Comparison of ENCODE assay signal across 23 mouse cellular contexts in genomic region chr9:85449493-85449892, GRCm38 (mm10).
"Had no signal": no experiment of that assay in that cellular context is flagged by ENCODE, and none has a peak within 500 bp of the region (broad histone marks: within the 10 kb centered on the region; RNA-seq: fewer than 3 reads in every experiment).

No protein-coding gene starts in this region.

- DNase-seq: kidney, adult 18-20 months; kidney, adult 9 months; kidney, postnatal 14 days; kidney, postnatal 4 days; liver; lung, adult 18-20 months; lung, postnatal 14 days; right cerebral cortex, adult 18-20 months; right cerebral cortex, postnatal 14 days; right cerebral cortex, postnatal 4 days; thymus, adult 2 months; thymus, postnatal 36 days had no signal

- H3K27me3 ChIP-seq: limb, embryonic 13.5 days; liver, embryonic 12.5 days; liver, embryonic 15.5 days; midbrain, embryonic 12.5 days; midbrain, embryonic 15.5 days; neural tube, embryonic 12.5 days; neural tube, embryonic 15.5 days had no signal

- H3K27ac ChIP-seq: limb, embryonic 10.5 days; limb, embryonic 13.5 days; liver, embryonic 12.5 days; liver, embryonic 15.5 days; macrophage; midbrain, embryonic 12.5 days; midbrain, embryonic 15.5 days; neural tube, embryonic 12.5 days; neural tube, embryonic 15.5 days; stomach, postnatal 0 days had no signal

- H3K36me3 ChIP-seq: limb, embryonic 10.5 days; limb, embryonic 13.5 days; liver, embryonic 12.5 days; liver, embryonic 15.5 days; midbrain, embryonic 12.5 days; midbrain, embryonic 15.5 days; neural tube, embryonic 12.5 days; neural tube, embryonic 15.5 days had no signal

- H3K4me2 ChIP-seq: limb, embryonic 13.5 days; liver, embryonic 12.5 days; liver, embryonic 15.5 days; midbrain, embryonic 12.5 days; midbrain, embryonic 15.5 days; neural tube, embryonic 12.5 days; neural tube, embryonic 15.5 days had no signal

- H3K9ac ChIP-seq: limb, embryonic 13.5 days; liver, embryonic 12.5 days; liver, embryonic 15.5 days; midbrain, embryonic 12.5 days; midbrain, embryonic 15.5 days; neural tube, embryonic 12.5 days; neural tube, embryonic 15.5 days had no signal

- ATAC-seq: intestine, embryonic 16.5 days; liver, embryonic 12.5 days; midbrain, embryonic 15.5 days had no signal

- H3K4me3 ChIP-seq: limb, embryonic 10.5 days; limb, embryonic 13.5 days; liver, embryonic 12.5 days; liver, embryonic 15.5 days; midbrain, embryonic 12.5 days; midbrain, embryonic 15.5 days; neural tube, embryonic 12.5 days; neural tube, embryonic 15.5 days had no signal

- H3K9me3 ChIP-seq: limb, embryonic 10.5 days; limb, embryonic 13.5 days; liver, embryonic 12.5 days; liver, embryonic 15.5 days; midbrain, embryonic 12.5 days; midbrain, embryonic 15.5 days; neural tube, embryonic 12.5 days; neural tube, embryonic 15.5 days had no signal

- H3K4me1 ChIP-seq: limb, embryonic 10.5 days; liver, embryonic 12.5 days; liver, embryonic 15.5 days; midbrain, embryonic 12.5 days; midbrain, embryonic 15.5 days; neural tube, embryonic 12.5 days; neural tube, embryonic 15.5 days had no signal
